ENCODE assay signal across 26 mouse cellular contexts in the genomic region with DNA sequence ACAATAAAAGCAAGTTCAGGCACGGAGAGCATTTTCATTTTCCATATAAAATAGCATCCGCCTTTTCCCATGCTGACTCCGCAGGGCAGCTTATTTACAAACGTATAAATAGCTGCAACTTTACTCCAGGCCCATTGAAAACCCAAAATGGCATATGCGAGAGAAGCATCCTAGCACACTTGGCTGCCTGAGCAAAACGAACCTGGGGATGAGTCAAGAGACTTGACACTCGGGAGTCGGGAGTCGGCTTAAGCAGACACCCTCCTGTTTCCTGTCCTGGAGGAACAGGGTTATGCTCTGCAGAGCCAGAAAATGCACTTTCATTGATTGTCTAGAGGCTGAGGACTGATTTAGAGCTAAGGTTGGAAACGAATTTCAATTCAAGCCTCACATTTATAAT. TPM values are rescaled to one million over a fixed set of nuclear protein-coding genes. Genes with fewer than 3 reads are reported as not detected.
DNase-seq lines count a peak whose midpoint lies in the region; ATAC-seq lines count a peak whose summit lies in the region.
"Had no signal": no experiment of that assay in that cellular context is flagged by ENCODE, and none has a peak within 500 bp of the region (broad histone marks: within the 10 kb centered on the region; RNA-seq: fewer than 3 reads in every experiment).

No protein-coding gene starts in this region.

- 0 out of 2 replicates have a peak, but pooled peaks cover 3% of the 10 kb centered on the region for H3K4me1 ChIP-seq in midbrain, embryonic 13.5 days (replicated peaks)
- no peaks in the 10 kb centered on the region for H3K4me1 ChIP-seq in midbrain, embryonic 11.5 days (ENCODE audit: control insufficient read depth, insufficient read depth, low read length)
- no peaks in the 10 kb centered on the region for H3K4me1 ChIP-seq in brown adipose tissue, adult 24 weeks (ENCODE audit: control insufficient read depth, insufficient read depth, insufficient read length, low read length)
- no peaks in the 10 kb centered on the region for H3K4me1 ChIP-seq in midbrain, embryonic 16.5 days (ENCODE audit: control insufficient read depth, insufficient read depth, low read length)
- H3K4me1 ChIP-seq: heart, embryonic 15.5 days; liver, embryonic 15.5 days; lung, embryonic 15.5 days had no signal

- no peak for ATAC-seq in midbrain, embryonic 13.5 days
- ATAC-seq in midbrain, embryonic 11.5 days (ENCODE audit: low FRiP score) = no peak
- ATAC-seq in midbrain, embryonic 16.5 days = no peak
- no peak for ATAC-seq in inflammation-experienced regulatory T-cells, adult 6 months
- ATAC-seq: forebrain, postnatal 0 days; hindbrain, embryonic 16.5 days; intestine, embryonic 16.5 days; Patski had no signal

- no peaks in the 10 kb centered on the region for H3K9me3 ChIP-seq in midbrain, embryonic 13.5 days
- H3K9me3 ChIP-seq in midbrain, embryonic 11.5 days (ENCODE audit: control insufficient read depth, low read length) = no peaks in the 10 kb centered on the region
- H3K9me3 ChIP-seq in midbrain, embryonic 16.5 days (replicated peaks; ENCODE audit: control insufficient read depth, low read length, poor library complexity, severe bottlenecking) = 0 out of 2 replicates have a peak, but pooled peaks cover 3% of the 10 kb centered on the region
- H3K9me3 ChIP-seq: forebrain, embryonic 10.5 days; G1E; heart, embryonic 15.5 days; liver, embryonic 15.5 days; lung, embryonic 15.5 days had no signal

- 0 out of 2 replicates have a peak overlapping the region, but pooled peaks have one; percentile 35 for H3K27ac ChIP-seq in midbrain, embryonic 13.5 days
- H3K27ac ChIP-seq in midbrain, embryonic 11.5 days (ENCODE audit: low read depth, low read length) = no peak overlapping the region
- no peak overlapping the region for H3K27ac ChIP-seq in brown adipose tissue, adult 24 weeks (replicated peaks; ENCODE audit: low read depth, low read length)
- no peak overlapping the region for H3K27ac ChIP-seq in midbrain, embryonic 16.5 days (ENCODE audit: low read length)
- H3K27ac ChIP-seq: forebrain, embryonic 10.5 days; heart, embryonic 15.5 days; liver, embryonic 15.5 days; lung, embryonic 15.5 days; macrophage; stomach, postnatal 0 days had no signal

- no peak overlapping the region for H3K4me3 ChIP-seq in midbrain, embryonic 13.5 days (replicated peaks)
- no peak overlapping the region for H3K4me3 ChIP-seq in midbrain, embryonic 11.5 days (ENCODE audit: low read depth, low read length)
- peak overlapping the region; percentile 2; the same call in 1 of the 2 replicates for H3K4me3 ChIP-seq in brown adipose tissue, adult 24 weeks (ENCODE audit: insufficient read depth, low read depth, low read length)
- no peak overlapping the region for H3K4me3 ChIP-seq in midbrain, embryonic 16.5 days (ENCODE audit: low read depth, low read length)
- H3K4me3 ChIP-seq: forebrain, embryonic 10.5 days; heart, embryonic 15.5 days; liver, embryonic 15.5 days; lung, embryonic 15.5 days; myocyte had no signal

- DNase-seq in cerebellum, adult 9-10 months = peak; percentile 20
- no peak for DNase-seq in cerebellum, adult 9-11 months
- no peak for DNase-seq in midbrain, embryonic 11.5 days (ENCODE audit: low spot score, missing footprints)
- DNase-seq in lung, postnatal 4 days = no peak
- DNase-seq: adrenal gland, postnatal 36 days; B cell, adult 2 months; forebrain, postnatal 0 days; kidney, adult 9 months; kidney, postnatal 25 days; liver had no signal

- H3K36me3 ChIP-seq in midbrain, embryonic 13.5 days = no peaks in the 10 kb centered on the region
- no peaks in the 10 kb centered on the region for H3K36me3 ChIP-seq in midbrain, embryonic 11.5 days (ENCODE audit: control insufficient read depth, insufficient read depth, low read length)
- no peaks in the 10 kb centered on the region for H3K36me3 ChIP-seq in midbrain, embryonic 16.5 days (ENCODE audit: control insufficient read depth, insufficient read depth, low read length)
- H3K36me3 ChIP-seq: forebrain, embryonic 10.5 days; G1E; heart, embryonic 15.5 days; liver, embryonic 15.5 days; lung, embryonic 15.5 days had no signal

- H3K27me3 ChIP-seq in midbrain, embryonic 13.5 days = no peaks in the 10 kb centered on the region
- H3K27me3 ChIP-seq in midbrain, embryonic 11.5 days (ENCODE audit: control insufficient read depth, insufficient read depth, low read length) = no peaks in the 10 kb centered on the region
- H3K27me3 ChIP-seq in midbrain, embryonic 16.5 days (ENCODE audit: control insufficient read depth, insufficient read depth, low read depth, low read length) = no peaks in the 10 kb centered on the region
- H3K27me3 ChIP-seq: CH12.LX; heart, embryonic 15.5 days; liver, embryonic 15.5 days; lung, embryonic 15.5 days; Patski had no signal

- H3K9ac ChIP-seq in midbrain, embryonic 13.5 days (replicated peaks) = no peak overlapping the region
- no peak overlapping the region for H3K9ac ChIP-seq in midbrain, embryonic 11.5 days (ENCODE audit: low read length)
- H3K9ac ChIP-seq in midbrain, embryonic 16.5 days (ENCODE audit: low read depth, low read length) = no peak overlapping the region
- H3K9ac ChIP-seq: forebrain, postnatal 0 days; heart, embryonic 15.5 days; liver, embryonic 15.5 days; lung, embryonic 15.5 days had no signal

- H3K4me2 ChIP-seq in midbrain, embryonic 13.5 days (replicated peaks) = no peak overlapping the region
- H3K4me2 ChIP-seq in midbrain, embryonic 11.5 days = no peak overlapping the region
- H3K4me2 ChIP-seq in midbrain, embryonic 16.5 days (ENCODE audit: low read length) = peak overlapping the region; percentile 33
- H3K4me2 ChIP-seq: heart, embryonic 15.5 days; liver, embryonic 15.5 days; lung, embryonic 15.5 days had no signal

- 54% methylated on average over 10 of the region's 10 CpGs for WGBS in midbrain, embryonic 13.5 days
- WGBS in midbrain, embryonic 11.5 days = 59% methylated on average over 10 of the region's 10 CpGs
- WGBS in midbrain, embryonic 16.5 days = 42% methylated on average over 10 of the region's 10 CpGs

RNA-seq across cellular contexts. Expression of a gene that starts 29.3 kb away (rescaled TPM):
- polyA plus RNA-seq in midbrain, embryonic 13.5 days (2015; fragmentation: Nextera tagmentation; extraction: Ambion mirVana) = 0.73 and 0.86 TPM in 2 replicates
- 0.05 and 0.07 TPM in 2 replicates for polyA plus RNA-seq in midbrain, embryonic 11.5 days (2014; fragmentation: Nextera tagmentation; extraction: Ambion mirVana)
- not detected in 2 replicates for polyA plus RNA-seq in brown adipose tissue, adult 24 weeks (2012; ENCODE audit: insufficient read depth, insufficient read length, missing spikeins)
- 1.9 and 2.2 TPM in 2 replicates for polyA plus RNA-seq in midbrain, embryonic 16.5 days (2015; fragmentation: Nextera tagmentation; extraction: Ambion mirVana)
- polyA plus RNA-seq in inflammation-experienced regulatory T-cells, adult 6 months (2017; shearing (Covaris generic)) = under 1 TPM in 1 of 3 experiments, not detected in 2; 0.08 TPM
- polyA plus RNA-seq: G1E, Patski had no signal
